Comparison of ENCODE assay signal across 15 mouse cellular contexts in genomic region chr15:84973544-84973871, GRCm38 (mm10). TPM values are rescaled to one million over a fixed set of nuclear protein-coding genes. Genes with fewer than 3 reads are reported as not detected.
DNase-seq lines count a peak whose midpoint lies in the region.
"Had no signal": no experiment of that assay in that cellular context is flagged by ENCODE, and none has a peak within 500 bp of the region (broad histone marks: within the 10 kb centered on the region; RNA-seq: fewer than 3 reads in every experiment).

No protein-coding gene starts in this region.

- H3K27ac ChIP-seq in macrophage: peak overlapping the region; percentile 12; the same call in 1 of the 2 replicates
- H3K27ac ChIP-seq: heart, embryonic 15.5 days; liver, embryonic 13.5 days had no signal

- 83% methylated on average over 3 of the region's 3 CpGs for WGBS in macrophage (ENCODE audit: missing documents)

- H3K79me2 ChIP-seq in macrophage (ENCODE audit: inconsistent target): peaks cover 96% of the 10 kb centered on the region

- H3K36me3 ChIP-seq in macrophage (ENCODE audit: inconsistent target): peaks cover 17% of the 10 kb centered on the region; the same call in 1 of the 2 replicates
- H3K36me3 ChIP-seq: heart, embryonic 15.5 days; liver, embryonic 13.5 days had no signal

- DNase-seq in embryo, embryonic 10.5 days (ENCODE audit: low spot score): peak; percentile 53
- no peak for DNase-seq in embryo, embryonic 11 days
- peak; percentile 86 for DNase-seq in layer of hippocampus, adult 9-11 months
- DNase-seq in layer of hippocampus, postnatal 14 days (ENCODE audit: low spot score in 2 of 2): no peak
- peak; percentile 52 for DNase-seq in 3T3-L1 (ENCODE audit: low read depth, low spot score)
- no peak for DNase-seq in lung, adult 18-20 months
- no peak for DNase-seq in adrenal gland, postnatal 36 days
- DNase-seq: liver, embryonic 13.5 days; lung, postnatal 36 days; thymus, adult 18-20 months had no signal

- H3K4me3 ChIP-seq in macrophage (ENCODE audit: inconsistent target): no peak overlapping the region
- H3K4me3 ChIP-seq: heart, embryonic 15.5 days; liver, embryonic 13.5 days had no signal

RNA-seq across cellular contexts. Expression of gene 5031439G07Rik, which starts 14.8 kb away (rescaled TPM):
- 100 to 1,000 TPM; 114 TPM for total RNA-seq in layer of hippocampus, postnatal 14 days (2021)
- total RNA-seq in macrophage (2018; cell fraction: chromatin; rRNA removed): 100 to 1,000 TPM in 6 of 26 experiments, 10 to 100 TPM in 20; 15.1 to 153 (median 46.5) TPM
- 100 to 1,000 TPM in 21 of 26 experiments, 10 to 100 TPM in 5; 87.5 to 220 (median 133) TPM for total RNA-seq in macrophage (2018; cell fraction: cytosol; rRNA removed)
- 100 to 1,000 TPM in 10 of 26 experiments, 10 to 100 TPM in 16; 43.1 to 161 (median 92.0) TPM for total RNA-seq in macrophage (2018; cell fraction: nucleus; rRNA removed)
- 96.5 to 136 TPM (median 117 TPM) in 3 replicates for polyA plus RNA-seq in macrophage (2018)
- 10 to 100 TPM; 33.3 to 34.0 TPM for total RNA-seq in adrenal gland, postnatal 36 days (2021)

RNA-seq across cellular contexts. Expression of gene Upk3a, which starts 43.4 kb away (rescaled TPM):
- not detected for total RNA-seq in layer of hippocampus, postnatal 14 days (2021)
- total RNA-seq in macrophage (2018; cell fraction: chromatin; rRNA removed): not detected
- not detected for total RNA-seq in macrophage (2018; cell fraction: cytosol; rRNA removed)
- total RNA-seq in macrophage (2018; cell fraction: nucleus; rRNA removed): not detected
- polyA plus RNA-seq in macrophage (2018): not detected in 3 replicates
- not detected for total RNA-seq in adrenal gland, postnatal 36 days (2021)
- total RNA-seq: adrenal gland, postnatal 4 days; common myeloid progenitor, adult 5-6 weeks; gastrocnemius, postnatal 4 days had no signal
- polyA plus RNA-seq: liver, embryonic 13.5 days had no signal

RNA-seq across cellular contexts. Expression of gene Nup50, which starts 50.3 kb away (rescaled TPM):
- total RNA-seq in layer of hippocampus, postnatal 14 days (2021): 10 to 100 TPM; 30.6 to 32.8 TPM
- total RNA-seq in macrophage (2018; cell fraction: chromatin; rRNA removed): 10 to 100 TPM; 11.9 to 35.7 (median 20.8) TPM
- total RNA-seq in macrophage (2018; cell fraction: cytosol; rRNA removed): 10 to 100 TPM; 32.5 to 64.4 (median 49.7) TPM
- 10 to 100 TPM; 15.0 to 45.8 (median 31.4) TPM for total RNA-seq in macrophage (2018; cell fraction: nucleus; rRNA removed)
- 36.1 to 79.2 TPM (median 38.4 TPM) in 3 replicates for polyA plus RNA-seq in macrophage (2018)
- 10 to 100 TPM; 39.9 to 41.1 TPM for total RNA-seq in adrenal gland, postnatal 36 days (2021)

RNA-seq across cellular contexts. Expression of gene Gm29666, which starts 53.7 kb away (rescaled TPM):
- 1 to 10 TPM; 1.0 to 1.1 TPM for total RNA-seq in layer of hippocampus, postnatal 14 days (2021)
- total RNA-seq in macrophage (2018; cell fraction: chromatin; rRNA removed): 1 to 10 TPM in 17 of 26 experiments, under 1 TPM in 9; 0.13 to 4.5 (median 1.5) TPM
- total RNA-seq in macrophage (2018; cell fraction: cytosol; rRNA removed): under 1 TPM in 25 of 26 experiments, not detected in 1; 0.03 to 0.29 (median 0.09) TPM
- 1 to 10 TPM in 16 of 26 experiments, under 1 TPM in 10; 0.23 to 3.9 (median 1.4) TPM for total RNA-seq in macrophage (2018; cell fraction: nucleus; rRNA removed)
- polyA plus RNA-seq in macrophage (2018): 0.15 to 0.34 TPM (median 0.26 TPM) in 3 replicates
- under 1 TPM; 0.07 to 0.13 TPM for total RNA-seq in adrenal gland, postnatal 36 days (2021)

RNA-seq across cellular contexts. Expression of gene Fam118a, which starts 55.2 kb away (rescaled TPM):
- total RNA-seq in layer of hippocampus, postnatal 14 days (2021): 10 to 100 TPM; 26.2 to 27.3 TPM
- 10 to 100 TPM in 14 of 26 experiments, 1 to 10 TPM in 12; 1.4 to 27.3 (median 11.3) TPM for total RNA-seq in macrophage (2018; cell fraction: chromatin; rRNA removed)
- total RNA-seq in macrophage (2018; cell fraction: cytosol; rRNA removed): 10 to 100 TPM in 4 of 26 experiments, 1 to 10 TPM in 22; 2.8 to 11.5 (median 7.9) TPM
- 10 to 100 TPM in 9 of 26 experiments, 1 to 10 TPM in 17; 2.4 to 20.7 (median 6.3) TPM for total RNA-seq in macrophage (2018; cell fraction: nucleus; rRNA removed)
- polyA plus RNA-seq in macrophage (2018): 5.4 to 11.3 TPM (median 6.8 TPM) in 3 replicates
- total RNA-seq in adrenal gland, postnatal 36 days (2021): 10 to 100 TPM in 1 of 2 experiments, 1 to 10 TPM in 1; 5.9 to 11.6 TPM

Comparison
In these comparisons a context has a peak if more than half of its experiments do, and no peak if none do; other contexts are left out.
1. DNase-seq: peak in embryo, embryonic 10.5 days (single experiment), layer of hippocampus, adult 9-11 months (single experiment) and 3T3-L1 (single experiment); none in embryo, embryonic 11 days (single experiment), layer of hippocampus, postnatal 14 days (0 of 2), lung, adult 18-20 months (0 of 2) and adrenal gland, postnatal 36 days (0 of 2).